Mouse (Mus musculus) stomach, postnatal 0 days (tissue): Measurements from ENCODE around the gene Ano1. TPM values are rescaled to one million over a fixed set of nuclear protein-coding genes. Genes with fewer than 3 reads are reported as not detected.

Source experiments
- ATAC-seq: fragments of 200-750 bp; cut with Nextera tagmentation; 2 replicates; pipeline ENCODE4 v1.8.0; 2017; ENCODE audit not compliant: low FRiP score, low TSS enrichment
- DNase-seq: peaks from one replicate; pipeline ENCODE4 v3.0.0-alpha.2; 2016; ENCODE audit warnings: low spot score
- H3K27ac ChIP-seq: fragments of 300-500 bp; sonication (generic); replicated peaks from 2 replicates; pipeline ENCODE4 v1.5.1; 2014; ENCODE audit warnings: mild to moderate bottlenecking, control low read depth
- H3K27me3 ChIP-seq: fragments of 300-500 bp; sonication (generic); 2 replicates; pipeline ENCODE4 v1.6.1; 2014; ENCODE audit warnings: low read length; ENCODE audit not compliant: control insufficient read depth, insufficient read depth
- H3K36me3 ChIP-seq: fragments of 300-500 bp; sonication (generic); 2 replicates; pipeline ENCODE4 v1.6.1; 2014; ENCODE audit warnings: low read length, mixed read lengths; ENCODE audit not compliant: control insufficient read depth, insufficient read depth
- H3K4me1 ChIP-seq: fragments of 300-500 bp; sonication (generic); replicated peaks from 2 replicates; pipeline ENCODE4 v1.6.1; 2014; ENCODE audit warnings: antibody characterized with exemption; ENCODE audit not compliant: control insufficient read depth, insufficient read depth
- H3K4me2 ChIP-seq: fragments of 300-500 bp; sonication (generic); replicated peaks from 2 replicates; pipeline ENCODE4 v1.6.1; 2014; ENCODE audit warnings: low read depth, mild to moderate bottlenecking, control low read depth, moderate library complexity
- H3K4me3 ChIP-seq: fragments of 300-500 bp; sonication (generic); 2 replicates; pipeline ENCODE4 v1.5.1; 2014; ENCODE audit warnings: low read depth, low read length, control low read depth
- H3K9ac ChIP-seq: fragments of 300-500 bp; sonication (generic); 2 replicates; pipeline ENCODE4 v1.6.1; 2014; ENCODE audit warnings: mild to moderate bottlenecking, low read length, control low read depth, mixed read lengths
- H3K9me3 ChIP-seq: fragments of 300-500 bp; sonication (generic); 2 replicates; pipeline ENCODE4 v1.6.1; 2016; ENCODE audit warnings: low read length; ENCODE audit not compliant: control insufficient read depth
- CTCF ChIP-seq: IDR thresholded peaks from 2 replicates; pipeline ENCODE4 v1.5.1; 2016; ENCODE audit warnings: antibody characterized with exemption, low read depth, mild to moderate bottlenecking, moderate library complexity
- EP300 ChIP-seq: optimal IDR thresholded peaks from 2 replicates; pipeline ENCODE3; 2016; ENCODE audit warnings: antibody characterized with exemption
- WGBS: fragments of 180-500 bp; shearing (Covaris S2); extraction: QIAGEN DNeasy Blood & Tissue Kit; methylation state at CpG from one replicate; pipeline ENCODE4 v1.1.7; 2014; 5-methylcytosine and 5-hydroxymethylcytosine counted together
- polyA plus RNA-seq: library from polyadenylated mRNA; unstranded; fragments of >200 nt; fragmentation: Nextera tagmentation; extraction: Ambion mirVana; gene quantifications from 2 replicates; pipeline ENCODE4 v1.2.1, GENCODE M21; 2015

The Ano1 gene
- polyA plus RNA-seq, 1 experiment from 2014 or later: 32.4 TPM

- WGBS: 65% methylated on average over 16 of the region's 16 CpGs
- H3K9me3 ChIP-seq: no peaks in the 10 kb centered on the region
- no peaks in the 10 kb centered on the region for H3K36me3 ChIP-seq
- ATAC-seq (no peak), DNase-seq (no peak)
- no peaks in the 10 kb centered on the region for H3K27me3 ChIP-seq
- H3K27ac ChIP-seq: no peak overlapping the region
- TF ChIP-seq CTCF: no peak
- no peak for TF ChIP-seq EP300
- no peak overlapping the region for H3K4me3 ChIP-seq
- H3K4me1 ChIP-seq: no peaks in the 10 kb centered on the region
- H3K4me2 ChIP-seq: no peak overlapping the region
- no peak overlapping the region for H3K9ac ChIP-seq
These were observed 10.9 kb upstream of the Ano1 start for GRCm38 (mm10) chr7:144762496-144763235.

GRCm38 (mm10) chr7:144760228-144760627 lies 8.5 kb upstream of the Ano1 start:
- Histone ChIP-seq H3K9me3 (no peaks in the 10 kb centered on the region), H3K36me3 (no peaks in the 10 kb centered on the region), H3K4me2 (no peak overlapping the region), H3K27ac (no peak overlapping the region), H3K9ac (no peak overlapping the region), H3K4me1 (no peaks in the 10 kb centered on the region; the same call in 1 of the 2 replicates), H3K27me3 (no peaks in the 10 kb centered on the region), H3K4me3 (no peak overlapping the region)
- ATAC-seq (no peak), DNase-seq (no peak)
- TF ChIP-seq EP300 (no peak), CTCF (no peak)
- 80% methylated on average over 9 of the region's 9 CpGs for WGBS

- H3K4me1 ChIP-seq: no peaks in the 10 kb centered on the region; the same call in 1 of the 2 replicates
- H3K4me3 ChIP-seq: no peak overlapping the region
- H3K36me3 ChIP-seq: no peaks in the 10 kb centered on the region
- 76% methylated on average over 2 of the region's 2 CpGs for WGBS
- H3K27me3 ChIP-seq: no peaks in the 10 kb centered on the region
- ATAC-seq (no peak), DNase-seq (no peak)
- no peak overlapping the region for H3K9ac ChIP-seq
- no peak for TF ChIP-seq EP300
- TF ChIP-seq CTCF: no peak
- no peak overlapping the region for H3K27ac ChIP-seq
- no peak overlapping the region for H3K4me2 ChIP-seq
- no peaks in the 10 kb centered on the region for H3K9me3 ChIP-seq
These were observed 7.7 kb upstream of the Ano1 start for GRCm38 (mm10) chr7:144759455-144759854.

DNA sequence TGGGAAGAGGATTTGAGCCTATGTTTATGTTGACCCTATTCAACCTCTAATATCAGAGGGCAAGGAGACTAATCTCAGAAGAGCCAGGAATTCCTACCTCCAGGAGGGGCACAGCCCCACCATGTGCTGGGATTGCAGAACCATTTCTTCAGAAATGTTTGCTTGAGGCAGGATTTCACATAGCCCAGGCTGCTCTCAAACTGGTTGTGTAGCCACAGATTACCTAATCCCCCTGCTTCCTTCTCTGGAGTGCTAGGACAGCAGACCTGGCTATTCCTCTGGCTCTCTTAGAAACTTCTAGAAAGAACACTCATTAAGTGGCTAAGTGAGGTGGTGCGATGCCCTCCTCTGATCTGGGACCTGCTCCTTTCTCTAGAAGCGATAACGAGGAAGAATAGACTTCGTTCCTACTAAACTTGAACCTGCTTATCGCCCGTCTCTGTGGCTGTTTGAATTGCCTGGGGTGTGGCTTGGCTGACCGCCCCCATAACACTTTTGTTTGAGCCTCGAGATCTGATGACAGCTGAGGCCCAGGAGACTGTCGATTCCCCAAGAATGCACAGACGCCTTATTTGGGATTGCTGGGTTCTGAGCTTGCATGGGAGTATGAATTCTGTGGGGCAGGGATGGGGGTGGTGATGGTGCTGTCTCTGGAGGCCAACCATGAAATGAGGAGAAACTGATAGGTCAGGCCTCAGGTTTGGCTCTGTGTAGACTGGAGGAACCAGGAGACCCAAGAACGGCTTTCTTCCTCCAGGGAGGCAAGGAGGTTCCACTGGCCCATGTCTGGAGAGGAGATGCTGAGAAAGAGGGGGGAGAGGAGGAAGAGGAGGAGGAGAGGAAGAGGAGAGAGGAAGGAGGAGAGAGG lies 4.0 kb upstream of the Ano1 start:
- no peaks in the 10 kb centered on the region for H3K36me3 ChIP-seq
- DNase-seq (peak; percentile 62), ATAC-seq (no peak)
- WGBS: 39% methylated on average over 11 of the region's 11 CpGs
- TF ChIP-seq EP300: no peak
- peak; percentile 33; the same call in 1 of the 2 replicates for TF ChIP-seq CTCF
- no peak overlapping the region for H3K9ac ChIP-seq
- H3K4me1 ChIP-seq: no peaks in the 10 kb centered on the region; the same call in none of the 2 replicates
- no peaks in the 10 kb centered on the region for H3K27me3 ChIP-seq
- peak overlapping the region; percentile 70 for H3K27ac ChIP-seq
- H3K9me3 ChIP-seq: no peaks in the 10 kb centered on the region
- no peak overlapping the region for H3K4me2 ChIP-seq
- H3K4me3 ChIP-seq: no peak overlapping the region

DNA sequence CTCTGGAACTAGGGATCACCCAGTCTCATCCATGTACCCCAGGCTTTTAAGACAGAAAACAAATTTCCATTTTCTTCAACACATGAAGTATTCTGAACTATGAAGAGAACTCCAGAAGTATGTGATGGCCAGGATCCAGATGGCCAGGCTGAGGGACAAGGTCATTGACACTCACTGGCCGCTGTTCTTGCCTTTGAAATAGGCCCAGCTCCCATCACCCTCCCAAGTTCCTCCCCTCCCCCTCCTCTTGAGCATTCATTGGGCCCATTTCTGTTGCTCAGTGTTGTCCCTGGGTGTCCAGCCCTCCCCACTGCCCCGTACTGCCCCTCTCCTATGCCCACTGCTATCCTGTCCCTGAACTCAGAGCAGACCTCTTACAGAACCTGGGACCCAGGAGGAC lies 2.9 kb upstream of the Ano1 start:
- no peaks in the 10 kb centered on the region; the same call in none of the 2 replicates for H3K4me1 ChIP-seq
- WGBS: 83% methylated on average over 2 of the region's 2 CpGs
- no peaks in the 10 kb centered on the region for H3K9me3 ChIP-seq
- no peaks in the 10 kb centered on the region for H3K27me3 ChIP-seq
- H3K4me2 ChIP-seq: no peak overlapping the region
- TF ChIP-seq EP300 (no peak), CTCF (no peak)
- no peak overlapping the region for H3K4me3 ChIP-seq
- H3K36me3 ChIP-seq: no peaks in the 10 kb centered on the region
- no peak overlapping the region for H3K9ac ChIP-seq
- H3K27ac ChIP-seq: no peak overlapping the region
- DNase-seq: no peak
- no peak for ATAC-seq

DNA sequence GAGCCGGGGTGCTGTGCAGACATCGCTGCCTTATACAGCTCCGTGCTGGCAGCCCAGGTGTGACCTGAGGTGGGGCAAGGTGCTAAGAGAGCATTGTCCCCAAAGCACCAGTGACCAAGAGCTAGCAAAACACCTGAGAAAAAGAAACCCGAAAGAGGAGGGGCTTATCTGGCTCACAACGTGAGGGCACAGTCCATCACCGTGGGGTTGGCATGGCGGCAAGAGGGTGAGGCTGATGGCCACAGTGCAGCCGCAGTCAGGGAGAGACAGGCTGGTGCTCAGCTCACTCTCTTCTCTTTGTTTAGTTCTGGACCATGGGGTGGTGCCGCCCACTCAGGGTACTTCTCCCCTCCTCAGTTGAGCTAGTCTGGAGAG lies 1.9 kb upstream of the Ano1 start:
- Histone ChIP-seq H3K4me2 (no peak overlapping the region), H3K9ac (no peak overlapping the region), H3K27ac (peak overlapping the region; percentile 80), H3K4me3 (no peak overlapping the region), H3K36me3 (no peaks in the 10 kb centered on the region), H3K9me3 (no peaks in the 10 kb centered on the region), H3K27me3 (no peaks in the 10 kb centered on the region), H3K4me1 (no peaks in the 10 kb centered on the region; the same call in none of the 2 replicates)
- DNase-seq: peak; percentile 51
- WGBS: 50% methylated on average over 9 of the region's 9 CpGs
- TF ChIP-seq CTCF (no peak), EP300 (no peak)
- ATAC-seq: peak; percentile 47
